Mouse (Mus musculus) kidney, embryonic 14.5 days (tissue): ENCODE results near the gene Ano4. TPM values are rescaled to one million over a fixed set of nuclear protein-coding genes. Genes with fewer than 3 reads are reported as not detected.
A peak's percentile ranks its signal among the peaks of the same experiment; 100 is the strongest.

Experiments
- ATAC-seq: fragments of 200-750 bp; cut with Nextera tagmentation; 2 replicates; pipeline ENCODE4 v1.8.0; 2017; ENCODE audit warnings: moderate number of reproducible peaks, mild to moderate bottlenecking, moderate TSS enrichment, moderate library complexity; ENCODE audit not compliant: low FRiP score, low TSS enrichment
- H3K27ac ChIP-seq: fragments of 300-500 bp; sonication (generic); 2 replicates; pipeline ENCODE4 v1.5.1; 2014; ENCODE audit warnings: low read depth, mild to moderate bottlenecking, low read length, moderate library complexity, mixed read lengths
- H3K27me3 ChIP-seq: fragments of 300-500 bp; sonication (generic); 2 replicates; pipeline ENCODE4 v1.6.1; 2014; ENCODE audit warnings: mild to moderate bottlenecking, low read length; ENCODE audit not compliant: control insufficient read depth, insufficient read depth
- H3K36me3 ChIP-seq: fragments of 300-500 bp; sonication (generic); 2 replicates; pipeline ENCODE4 v1.6.1; 2014; ENCODE audit warnings: low read length, mixed read lengths; ENCODE audit not compliant: control insufficient read depth, insufficient read depth
- H3K4me1 ChIP-seq: fragments of 300-500 bp; sonication (generic); 2 replicates; pipeline ENCODE4 v1.6.1; 2014; ENCODE audit warnings: low read length, mixed read lengths; ENCODE audit not compliant: control insufficient read depth, insufficient read depth
- H3K4me2 ChIP-seq: fragments of 300-500 bp; sonication (generic); replicated peaks from 2 replicates; pipeline ENCODE4 v1.6.1; 2014; ENCODE audit warnings: low read depth, mild to moderate bottlenecking, low read length
- H3K4me3 ChIP-seq: fragments of 300-500 bp; sonication (generic); 2 replicates; pipeline ENCODE4 v1.5.1; 2014; ENCODE audit warnings: mild to moderate bottlenecking, low read length
- H3K9ac ChIP-seq: fragments of 300-500 bp; sonication (generic); 2 replicates; pipeline ENCODE4 v1.6.1; 2014; ENCODE audit warnings: low read depth, mild to moderate bottlenecking, low read length, moderate library complexity
- H3K9me3 ChIP-seq: fragments of 300-500 bp; sonication (generic); 2 replicates; pipeline ENCODE4 v1.6.1; 2016; ENCODE audit warnings: low read length; ENCODE audit not compliant: control insufficient read depth
- WGBS: fragments of 180-500 bp; shearing (Covaris S2); extraction: QIAGEN DNeasy Blood & Tissue Kit; methylation state at CpG from one replicate; pipeline ENCODE4 v1.1.7; 2014; 5-methylcytosine and 5-hydroxymethylcytosine counted together
- polyA plus RNA-seq: library from polyadenylated mRNA; unstranded; fragments of >200 nt; fragmentation: Nextera tagmentation; extraction: Ambion mirVana; gene quantifications from 2 replicates; pipeline ENCODE4 v1.2.1, GENCODE M21; 2014

Ano4 gene
- polyA plus RNA-seq, 1 experiment from 2014 or later: 6.9 TPM

DNA sequence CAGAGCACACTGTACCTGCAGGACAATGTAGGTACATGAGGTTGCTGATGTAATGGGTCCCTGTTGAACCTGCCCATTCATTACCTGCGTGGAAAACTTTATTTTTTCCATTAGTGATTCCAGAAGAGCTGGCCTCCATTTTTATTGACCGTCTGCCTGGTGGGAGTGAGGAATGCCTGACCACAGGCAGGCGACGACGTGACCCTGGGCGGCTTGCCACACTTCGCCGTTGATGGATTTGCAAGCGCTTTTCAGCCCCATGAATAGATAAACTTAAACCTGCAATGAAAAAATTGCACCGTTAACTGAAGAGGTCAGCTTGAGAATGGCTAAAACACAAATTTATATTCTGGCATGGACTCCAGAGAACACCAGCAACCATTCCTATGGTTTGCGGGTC, 195.4 kb downstream of the Ano4 start:
- WGBS: 38% methylated on average over 11 of the region's 11 CpGs
- H3K4me1 ChIP-seq: no peaks in the 10 kb centered on the region
- no peak overlapping the region for H3K9ac ChIP-seq
- H3K27me3 ChIP-seq: no peaks in the 10 kb centered on the region
- H3K4me3 ChIP-seq: no peak overlapping the region
- 0 out of 2 replicates have a peak, but pooled peaks have one; percentile 46 for ATAC-seq
- H3K9me3 ChIP-seq: no peaks in the 10 kb centered on the region
- no peaks in the 10 kb centered on the region for H3K36me3 ChIP-seq
- H3K27ac ChIP-seq: no peak overlapping the region
- H3K4me2 ChIP-seq: no peak overlapping the region

DNA sequence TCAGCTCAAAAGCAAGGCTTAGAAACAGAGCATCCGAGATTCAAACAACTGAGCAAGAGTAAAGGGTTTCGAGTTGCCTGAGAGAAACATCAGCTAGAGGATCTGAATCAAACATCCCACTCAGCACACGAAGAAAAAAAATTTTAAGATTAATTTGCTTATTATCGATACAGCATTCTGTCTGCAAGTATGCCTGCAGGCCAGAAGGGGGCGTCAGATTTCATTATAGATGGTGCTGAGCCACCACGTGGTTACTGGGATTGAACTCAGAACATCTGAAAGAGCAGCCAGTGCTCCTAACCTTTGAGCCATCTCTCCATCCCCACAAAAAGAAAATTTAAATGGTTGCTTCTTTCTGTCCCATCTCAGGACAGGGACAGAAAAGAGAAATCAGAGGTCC, 223.2 kb downstream of the Ano4 start:
- no peak for ATAC-seq
- H3K9me3 ChIP-seq: no peaks in the 10 kb centered on the region
- H3K36me3 ChIP-seq: no peaks in the 10 kb centered on the region
- no peaks in the 10 kb centered on the region for H3K27me3 ChIP-seq
- H3K27ac ChIP-seq: no peak overlapping the region
- no peak overlapping the region for H3K9ac ChIP-seq
- no peak overlapping the region for H3K4me2 ChIP-seq
- 58% methylated on average over 6 of the region's 6 CpGs for WGBS
- H3K4me1 ChIP-seq: no peaks in the 10 kb centered on the region
- no peak overlapping the region for H3K4me3 ChIP-seq

DNA sequence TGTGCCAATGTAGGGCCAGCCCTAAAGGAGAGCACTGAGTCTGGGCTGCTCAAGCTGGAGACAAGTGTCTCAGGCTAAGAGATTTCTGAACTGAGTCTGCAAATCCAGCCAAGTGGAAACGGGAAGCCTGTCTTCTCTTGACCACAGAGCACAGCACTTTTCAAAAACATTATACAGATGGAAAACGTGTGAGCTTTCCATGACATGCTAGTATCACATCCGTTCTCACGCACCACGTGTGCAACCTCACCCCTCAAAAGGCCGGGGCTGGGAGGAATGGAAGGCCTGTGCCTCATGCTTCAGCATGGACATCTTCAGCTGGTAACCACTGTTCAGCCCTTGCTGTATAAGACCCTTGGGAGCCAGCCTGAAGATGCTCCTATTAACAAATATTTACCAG, 230.2 kb downstream of the Ano4 start:
- H3K36me3 ChIP-seq: no peaks in the 10 kb centered on the region
- 90% methylated on average over 6 of the region's 6 CpGs for WGBS
- no peaks in the 10 kb centered on the region for H3K27me3 ChIP-seq
- H3K9me3 ChIP-seq: no peaks in the 10 kb centered on the region
- no peaks in the 10 kb centered on the region for H3K4me1 ChIP-seq
- H3K27ac ChIP-seq: no peak overlapping the region
- ATAC-seq: no peak
- no peak overlapping the region for H3K4me2 ChIP-seq
- no peak overlapping the region for H3K9ac ChIP-seq
- no peak overlapping the region for H3K4me3 ChIP-seq

DNA sequence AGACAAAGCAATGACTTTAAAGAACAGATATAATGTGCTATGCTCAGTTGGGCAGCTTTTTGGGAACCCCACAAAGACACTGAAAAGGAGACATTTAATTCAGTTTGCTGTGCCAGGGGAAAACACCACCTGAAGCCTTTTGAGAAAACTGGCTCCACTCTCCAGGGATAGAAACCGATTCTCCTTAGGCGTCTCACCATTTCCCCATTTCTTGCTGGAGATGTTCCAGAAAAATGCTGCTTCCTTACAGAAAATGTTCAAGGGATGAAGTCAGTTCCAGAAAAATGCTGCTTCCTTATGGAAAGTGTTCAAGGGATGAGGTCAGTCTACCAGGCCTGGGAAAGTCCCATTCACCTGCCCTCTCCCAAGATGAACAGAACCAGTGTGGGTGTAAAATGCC, 233.1 kb downstream of the Ano4 start:
- no peaks in the 10 kb centered on the region for H3K27me3 ChIP-seq
- ATAC-seq: no peak
- H3K4me3 ChIP-seq: no peak overlapping the region
- no peaks in the 10 kb centered on the region for H3K4me1 ChIP-seq
- H3K9ac ChIP-seq: no peak overlapping the region
- no peak overlapping the region for H3K27ac ChIP-seq
- 77% methylated on average over 2 of the region's 2 CpGs for WGBS
- no peaks in the 10 kb centered on the region for H3K36me3 ChIP-seq
- H3K4me2 ChIP-seq: no peak overlapping the region
- H3K9me3 ChIP-seq: no peaks in the 10 kb centered on the region

DNA sequence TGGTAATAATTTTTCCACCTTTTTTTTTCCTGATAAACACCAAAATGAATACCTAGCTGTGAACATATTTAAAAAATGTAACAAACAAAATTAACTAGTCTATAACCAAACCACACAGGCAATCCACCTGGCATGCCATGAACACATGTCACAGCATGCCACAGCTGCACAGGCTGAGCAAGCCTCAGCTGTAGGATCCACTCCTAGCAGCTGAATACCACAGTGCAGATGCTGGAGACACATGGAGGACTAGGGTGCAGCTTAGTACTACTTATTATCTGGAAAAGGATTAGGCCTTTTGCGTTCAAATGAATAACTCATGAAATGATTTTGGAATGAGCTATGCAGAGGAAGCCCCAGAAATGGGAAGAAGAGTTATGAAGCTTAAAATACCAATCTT, 233.6 kb downstream of the Ano4 start:
- Histone ChIP-seq H3K4me3 (no peak overlapping the region), H3K4me1 (no peaks in the 10 kb centered on the region), H3K36me3 (no peaks in the 10 kb centered on the region), H3K27me3 (no peaks in the 10 kb centered on the region), H3K4me2 (no peak overlapping the region), H3K9me3 (no peaks in the 10 kb centered on the region), H3K27ac (no peak overlapping the region), H3K9ac (no peak overlapping the region)
- WGBS: 92% methylated on average over 1 of the region's 1 CpGs
- ATAC-seq: no peak

DNA sequence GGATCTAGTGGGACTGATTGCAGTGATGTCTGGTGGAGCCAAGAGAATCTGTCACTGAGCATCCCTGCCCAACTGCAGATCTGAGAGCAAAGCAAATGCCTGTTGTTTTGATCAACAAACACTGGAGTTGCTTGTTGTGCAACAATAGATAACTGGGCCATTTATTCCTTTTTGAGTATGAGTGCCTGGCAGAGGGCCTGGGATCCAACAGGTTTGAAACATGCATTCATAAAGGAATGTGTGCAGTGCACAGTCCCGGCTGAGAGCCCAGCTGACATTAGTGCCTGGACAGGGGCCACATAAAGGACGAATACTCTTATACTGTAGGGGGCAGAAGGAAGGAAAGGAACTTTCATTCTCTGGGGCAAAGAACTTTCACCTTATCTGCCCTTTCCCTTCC, 241.0 kb downstream of the Ano4 start:
- Histone ChIP-seq H3K27me3 (no peaks in the 10 kb centered on the region), H3K9ac (no peak overlapping the region), H3K36me3 (no peaks in the 10 kb centered on the region), H3K4me3 (no peak overlapping the region), H3K27ac (no peak overlapping the region), H3K4me1 (no peaks in the 10 kb centered on the region), H3K9me3 (no peaks in the 10 kb centered on the region), H3K4me2 (no peak overlapping the region)
- WGBS: 49% methylated on average over 2 of the region's 2 CpGs
- ATAC-seq: no peak

DNA sequence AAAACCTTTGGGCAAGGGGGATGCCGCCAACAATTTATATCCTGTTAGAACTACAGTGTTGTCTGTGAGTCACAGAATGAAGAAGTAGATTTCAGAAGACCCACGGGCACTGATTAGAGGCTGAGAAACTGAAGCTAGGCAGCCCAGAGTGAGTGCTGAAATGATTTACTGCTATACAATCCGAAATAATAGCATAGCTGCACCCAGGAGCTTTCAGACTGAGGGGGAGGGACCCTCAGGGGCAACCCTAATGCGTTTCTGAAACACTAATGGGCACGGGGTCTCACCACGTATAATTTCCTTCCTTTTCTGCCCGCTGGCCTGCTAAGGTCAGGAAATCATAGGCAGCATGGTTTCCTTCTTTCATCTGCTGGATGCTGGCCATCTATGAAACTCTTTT, 242.5 kb downstream of the Ano4 start:
- WGBS: 26% methylated on average over 7 of the region's 7 CpGs
- Histone ChIP-seq H3K4me2 (no peak overlapping the region), H3K27ac (no peak overlapping the region), H3K4me1 (no peaks in the 10 kb centered on the region), H3K27me3 (no peaks in the 10 kb centered on the region), H3K9me3 (no peaks in the 10 kb centered on the region), H3K4me3 (no peak overlapping the region), H3K9ac (no peak overlapping the region), H3K36me3 (no peaks in the 10 kb centered on the region)
- ATAC-seq: no peak; the same call in 1 of the 2 replicates

DNA sequence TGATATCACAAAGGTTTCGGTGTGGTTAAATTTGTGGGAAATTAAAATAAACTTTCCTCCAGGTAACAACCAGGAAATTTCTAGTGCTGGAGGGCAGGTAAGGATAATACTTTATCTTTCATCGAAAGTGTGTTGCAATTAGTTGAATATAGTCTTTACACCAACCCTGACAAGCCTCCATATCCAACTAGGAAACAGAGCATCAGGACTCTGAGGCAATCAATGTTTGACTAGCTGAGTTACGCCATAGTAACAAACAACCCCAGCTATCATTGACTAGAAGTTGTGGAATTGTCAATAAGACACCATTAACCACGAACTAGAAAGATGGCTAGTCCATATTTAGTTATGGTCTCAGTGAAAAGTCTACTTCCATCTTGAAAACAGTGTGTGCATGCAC, 246.4 kb downstream of the Ano4 start:
- no peak overlapping the region for H3K4me3 ChIP-seq
- H3K9ac ChIP-seq: no peak overlapping the region
- no peak for ATAC-seq
- no peaks in the 10 kb centered on the region for H3K36me3 ChIP-seq
- no peaks in the 10 kb centered on the region for H3K27me3 ChIP-seq
- H3K4me2 ChIP-seq: no peak overlapping the region
- no peak overlapping the region for H3K27ac ChIP-seq
- 82% methylated on average over 4 of the region's 4 CpGs for WGBS
- H3K4me1 ChIP-seq: no peaks in the 10 kb centered on the region
- H3K9me3 ChIP-seq: no peaks in the 10 kb centered on the region

DNA sequence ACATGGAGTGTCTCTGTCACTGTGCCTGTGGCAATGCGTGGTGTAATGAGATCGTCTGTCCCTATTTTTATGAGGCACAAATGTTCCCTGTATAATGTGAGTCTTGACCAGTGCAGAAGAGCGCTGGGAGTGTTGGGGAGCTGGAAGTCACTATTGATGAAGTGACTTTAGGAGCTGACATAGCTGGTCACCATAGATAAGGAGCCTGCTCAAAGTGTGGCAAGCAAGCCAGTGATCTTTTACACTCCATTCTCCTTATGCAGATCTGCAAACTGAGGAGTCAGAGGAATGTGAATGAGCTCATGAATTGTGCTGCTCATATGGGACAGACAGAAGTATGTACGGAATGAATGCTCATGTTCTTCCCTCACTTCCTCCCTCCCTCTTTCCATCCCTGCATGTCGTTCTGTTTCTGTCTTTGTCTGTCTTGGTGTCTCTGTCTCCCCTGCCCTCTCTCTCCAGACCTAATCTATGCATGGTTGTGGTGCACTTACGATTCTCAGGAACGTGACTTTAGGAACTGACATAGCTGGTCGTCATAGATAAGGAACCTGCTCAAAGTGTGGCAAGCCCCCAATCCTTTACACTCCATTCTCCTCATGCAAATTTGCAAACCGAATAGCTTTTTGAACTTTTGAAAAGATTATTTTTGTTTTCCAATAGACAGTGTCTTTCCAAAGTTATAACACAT, 252.1 kb downstream of the Ano4 start:
- Histone ChIP-seq H3K36me3 (no peaks in the 10 kb centered on the region), H3K27me3 (no peaks in the 10 kb centered on the region), H3K9me3 (no peaks in the 10 kb centered on the region), H3K4me1 (no peaks in the 10 kb centered on the region), H3K4me2 (no peak overlapping the region), H3K27ac (no peak overlapping the region), H3K9ac (no peak overlapping the region), H3K4me3 (no peak overlapping the region)
- 80% methylated on average over 9 of the region's 9 CpGs for WGBS
- no peak for ATAC-seq
